Mouse (Mus musculus) ES-Bruce4 (cell line): ENCODE data around the gene Rprd1b. TPM values are rescaled to one million over a fixed set of nuclear protein-coding genes. Genes with fewer than 3 reads are reported as not detected.

Experiments used
- H3K27ac ChIP-seq: 2 replicates; pipeline ENCODE4 v1.5.1; 2012; ENCODE audit warnings: low read length, inconsistent platforms; ENCODE audit not compliant: insufficient read depth
- H3K27me3 ChIP-seq: 2 replicates; pipeline ENCODE4 v1.6.1; 2012; ENCODE audit warnings: mild to moderate bottlenecking, low read length, inconsistent platforms; ENCODE audit not compliant: control insufficient read depth, poor library complexity, insufficient read depth, severe bottlenecking
- H3K36me3 ChIP-seq: 2 replicates; pipeline ENCODE4 v1.6.1; 2012; ENCODE audit warnings: inconsistent platforms, mild to moderate bottlenecking, low read length, moderate library complexity; ENCODE audit not compliant: control insufficient read depth, poor library complexity, insufficient read depth, severe bottlenecking
- H3K4me1 ChIP-seq: one replicate; pipeline ENCODE4 v1.8.1; 2011; ENCODE audit warnings: low read length; ENCODE audit not compliant: control insufficient read depth, insufficient read depth
- H3K4me3 ChIP-seq: 2 replicates; pipeline ENCODE4 v1.5.1; 2011; ENCODE audit warnings: low read depth, mild to moderate bottlenecking, low read length
- H3K9ac ChIP-seq: 2 replicates; pipeline ENCODE4 v1.6.1; 2012; ENCODE audit warnings: low read depth, mild to moderate bottlenecking, inconsistent platforms; ENCODE audit not compliant: poor library complexity, severe bottlenecking
- H3K9me3 ChIP-seq: replicated peaks from 2 replicates; pipeline ENCODE4 v1.6.1; 2012; ENCODE audit warnings: mild to moderate bottlenecking, low read length, inconsistent platforms; ENCODE audit not compliant: control insufficient read depth, poor library complexity, insufficient read depth, severe bottlenecking
- CTCF ChIP-seq: IDR thresholded peaks from one replicate; pipeline ENCODE4 v1.8.1; 2011; ENCODE audit warnings: low read depth, low read length
- EP300 ChIP-seq: IDR thresholded peaks from 2 replicates; pipeline ENCODE4 v1.6.1; 2011; ENCODE audit warnings: low read depth, low read length; ENCODE audit not compliant: insufficient read depth
- POLR2A ChIP-seq: IDR thresholded peaks from one replicate; pipeline ENCODE4 v1.8.1; 2011; ENCODE audit warnings: low read length; ENCODE audit not compliant: insufficient read depth
- polyA plus RNA-seq: library from polyadenylated mRNA; stranded (reverse); fragments of >200 nt; gene quantifications from 2 replicates; pipeline ENCODE4 v1.2.4, GENCODE M21; 2011; ENCODE audit warnings: low read depth; ENCODE audit not compliant: missing spikeins, insufficient read depth, insufficient read length

Rprd1b gene
- polyA plus RNA-seq, 1 experiment: 18.6 TPM

DNA sequence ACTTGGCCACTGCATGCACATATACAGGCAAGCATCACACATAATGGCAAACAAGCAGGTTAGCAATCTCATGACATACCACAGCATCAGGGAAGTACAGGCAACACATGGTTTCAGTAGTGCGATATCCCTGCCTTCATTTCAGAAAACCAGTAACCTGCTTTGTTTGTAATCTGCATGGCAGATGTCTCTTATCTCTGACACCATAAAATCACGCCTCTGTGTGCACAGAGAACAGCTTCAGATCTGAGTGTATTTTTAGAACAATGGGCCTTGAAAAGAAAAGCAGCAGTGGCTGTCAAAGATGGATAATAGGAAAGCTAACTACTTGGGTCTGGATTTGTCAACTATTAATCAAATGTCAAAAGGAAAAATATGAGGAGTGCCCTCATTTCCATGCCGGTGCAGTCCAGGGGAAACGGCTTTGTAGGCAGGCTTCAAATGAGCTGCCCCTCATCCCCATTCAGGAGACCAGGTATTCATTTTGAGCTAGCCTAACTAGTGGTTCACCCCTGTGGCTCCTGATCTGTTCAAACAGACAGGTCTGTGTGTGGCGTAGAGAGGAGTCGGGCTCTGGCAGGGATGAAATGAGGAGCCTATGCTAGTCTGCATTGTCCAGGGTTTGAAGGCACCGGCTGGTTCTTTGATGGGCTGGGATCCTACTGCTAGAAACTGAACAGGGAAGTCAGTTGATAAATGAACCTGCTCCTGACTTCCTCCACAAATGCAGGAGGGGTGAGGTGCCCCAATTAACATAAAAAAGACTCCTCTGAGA is 39.7 kb upstream of the Rprd1b start:
- H3K4me1 ChIP-seq: no peaks in the 10 kb centered on the region
- H3K9ac ChIP-seq: no peak overlapping the region
- no peak overlapping the region for H3K27ac ChIP-seq
- no peaks in the 10 kb centered on the region for H3K27me3 ChIP-seq
- H3K36me3 ChIP-seq: peaks cover 9% of the 10 kb centered on the region
- no peaks in the 10 kb centered on the region for H3K9me3 ChIP-seq
- no peak overlapping the region for H3K4me3 ChIP-seq
- TF ChIP-seq POLR2A (no peak), CTCF (no peak), EP300 (no peak)

DNA sequence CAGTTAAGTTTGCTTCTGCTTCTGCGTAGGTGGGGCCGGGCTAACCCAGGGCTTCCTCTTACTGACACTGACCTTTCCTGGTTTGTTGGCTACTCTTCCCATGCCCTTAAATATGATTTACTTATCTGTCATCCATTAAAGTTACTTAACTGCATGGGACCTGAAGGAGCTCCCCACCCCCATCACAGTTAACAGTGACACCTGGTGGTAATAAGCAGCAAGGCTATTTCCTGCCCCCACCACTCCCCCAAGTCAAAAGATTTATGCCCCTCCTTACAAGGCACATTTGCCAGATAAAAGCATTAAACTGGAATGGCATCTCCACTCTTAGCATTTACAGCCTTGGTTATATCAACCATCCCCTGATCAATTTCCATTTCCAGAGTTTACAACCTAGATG is 38.4 kb upstream of the Rprd1b start:
- H3K4me3 ChIP-seq: no peak overlapping the region
- H3K4me1 ChIP-seq: no peaks in the 10 kb centered on the region
- no peaks in the 10 kb centered on the region for H3K27me3 ChIP-seq
- H3K9ac ChIP-seq: no peak overlapping the region
- TF ChIP-seq POLR2A (no peak), CTCF (peak; percentile 29)
- H3K9me3 ChIP-seq: no peaks in the 10 kb centered on the region
- H3K27ac ChIP-seq: no peak overlapping the region
- H3K36me3 ChIP-seq: peaks cover 9% of the 10 kb centered on the region

DNA sequence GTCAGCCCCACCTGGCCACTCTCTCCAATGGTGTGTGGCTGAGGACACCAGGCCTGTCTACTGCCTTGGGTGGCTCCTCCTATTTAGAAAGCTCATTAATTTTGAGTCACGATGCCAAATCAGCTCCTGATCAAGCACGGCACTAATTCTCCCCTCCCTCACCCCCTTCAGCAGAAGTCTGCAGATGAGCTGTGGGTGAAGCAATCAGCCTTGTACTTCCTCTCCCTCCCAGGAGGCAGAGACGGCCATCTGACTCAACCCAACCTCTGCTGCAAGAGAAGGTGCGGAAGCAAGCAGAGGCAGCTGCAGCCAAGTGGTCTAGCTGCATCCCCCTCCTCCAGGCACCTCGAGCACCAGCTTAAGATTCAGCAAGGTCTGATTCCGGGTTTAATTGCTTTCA is 37.3 kb upstream of the Rprd1b start:
- Histone ChIP-seq H3K27ac (no peak overlapping the region), H3K36me3 (peaks cover 15% of the 10 kb centered on the region), H3K9me3 (no peaks in the 10 kb centered on the region), H3K9ac (no peak overlapping the region), H3K4me1 (no peaks in the 10 kb centered on the region), H3K4me3 (no peak overlapping the region), H3K27me3 (no peaks in the 10 kb centered on the region)
- no peak for TF ChIP-seq EP300
- TF ChIP-seq POLR2A: no peak
- no peak for TF ChIP-seq CTCF

DNA sequence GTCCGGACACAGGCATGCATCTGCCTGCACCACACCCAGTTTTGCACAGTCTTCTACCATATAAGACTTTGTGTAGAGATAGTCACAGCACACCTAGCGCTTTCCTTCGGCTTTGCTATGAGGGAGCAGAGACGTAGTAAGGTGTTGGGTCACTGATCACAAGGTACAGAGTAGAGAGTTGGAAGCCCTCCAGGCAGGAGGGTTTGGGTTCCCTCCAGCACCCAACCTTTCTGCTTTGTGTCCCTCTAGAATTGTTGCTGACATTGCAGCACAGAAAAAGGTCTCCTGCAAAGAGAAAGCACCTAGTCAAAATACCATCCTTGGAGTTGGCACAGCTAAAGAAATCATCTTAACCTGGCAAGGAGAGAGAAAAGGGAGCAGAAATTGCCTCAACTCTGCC is 35.8 kb upstream of the Rprd1b start:
- Histone ChIP-seq H3K4me1 (no peaks in the 10 kb centered on the region), H3K27ac (no peak overlapping the region), H3K9ac (no peak overlapping the region), H3K9me3 (no peaks in the 10 kb centered on the region), H3K27me3 (no peaks in the 10 kb centered on the region), H3K36me3 (peaks cover 19% of the 10 kb centered on the region), H3K4me3 (no peak overlapping the region)
- TF ChIP-seq POLR2A (no peak), EP300 (no peak), CTCF (no peak)

DNA sequence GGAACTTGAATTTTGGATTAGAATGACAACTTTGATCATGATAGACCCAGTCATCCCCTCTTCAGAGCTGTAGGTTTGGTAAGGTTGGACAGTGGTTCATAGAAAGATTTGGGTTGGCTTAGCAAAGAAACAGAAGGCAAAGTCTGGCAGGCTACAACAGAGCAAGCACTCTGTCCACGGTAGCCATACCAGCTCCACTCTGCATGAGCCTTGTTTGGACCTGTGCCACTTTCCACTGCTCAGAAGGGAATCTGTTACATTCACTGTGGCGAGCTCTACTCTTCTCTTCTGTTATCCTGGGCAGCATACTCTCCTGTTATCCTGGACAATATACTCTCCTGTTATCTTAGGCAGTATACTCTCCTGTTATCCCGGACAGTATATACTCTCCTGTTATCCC is 29.5 kb upstream of the Rprd1b start:
- TF ChIP-seq CTCF (no peak), POLR2A (no peak), EP300 (no peak)
- Histone ChIP-seq H3K4me1 (no peaks in the 10 kb centered on the region), H3K27me3 (no peaks in the 10 kb centered on the region), H3K36me3 (peaks cover 14% of the 10 kb centered on the region; the same call in 1 of the 2 replicates), H3K9ac (no peak overlapping the region), H3K4me3 (no peak overlapping the region), H3K9me3 (no peaks in the 10 kb centered on the region), H3K27ac (no peak overlapping the region)

DNA sequence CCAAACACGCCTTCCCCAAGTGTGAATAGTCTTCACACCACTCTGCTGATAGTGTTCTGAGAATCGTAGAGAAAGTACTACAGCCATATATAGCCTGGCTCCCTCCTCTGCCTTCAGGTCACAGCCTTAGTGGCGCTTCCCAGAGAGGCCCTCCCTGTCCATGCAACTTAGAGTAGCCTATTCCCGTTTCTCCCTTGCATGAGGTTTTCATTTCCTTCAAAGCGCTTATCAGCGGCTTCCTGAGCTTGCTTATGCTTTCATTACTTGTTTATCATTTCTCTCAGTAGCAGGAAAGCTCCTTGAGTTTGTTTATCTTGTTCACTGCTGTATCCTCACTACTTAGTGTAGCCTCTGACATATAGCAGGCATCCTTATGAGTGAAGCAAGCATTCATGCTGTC is 23.7 kb upstream of the Rprd1b start:
- H3K36me3 ChIP-seq: peaks cover 2% of the 10 kb centered on the region

More for the DNA sequence above, 23.7 kb upstream of the Rprd1b start:
- no peaks in the 10 kb centered on the region for H3K4me1 ChIP-seq
- H3K9me3 ChIP-seq: no peaks in the 10 kb centered on the region; the same call in 1 of the 2 replicates
- H3K27ac ChIP-seq: no peak overlapping the region
- H3K9ac ChIP-seq: no peak overlapping the region
- no peak overlapping the region for H3K4me3 ChIP-seq
- TF ChIP-seq POLR2A: no peak
- TF ChIP-seq EP300: no peak
- TF ChIP-seq CTCF: no peak
- H3K27me3 ChIP-seq: no peaks in the 10 kb centered on the region
